Mouse (Mus musculus) right cerebral cortex, postnatal 14 days (tissue): ENCODE measurements around the gene Klkb1.
A peak's percentile ranks its signal among the peaks of the same experiment; 100 is the strongest.
"Not testable (repeated sequence)": the region's sequence is repeated elsewhere in the genome, so short reads cannot be mapped to it uniquely, and the experiment has no call there.

Experiments
- DNase-seq: peaks from one replicate; pipeline ENCODE4 v3.0.0; 2022

The Klkb1 gene

GRCm38 (mm10) chr8:45294687-45295086 is at the start of gene Klkb1:
TSS of gene Klkb1 (minus strand) at chr8:45294859.
- DNase-seq = no peak

DNA sequence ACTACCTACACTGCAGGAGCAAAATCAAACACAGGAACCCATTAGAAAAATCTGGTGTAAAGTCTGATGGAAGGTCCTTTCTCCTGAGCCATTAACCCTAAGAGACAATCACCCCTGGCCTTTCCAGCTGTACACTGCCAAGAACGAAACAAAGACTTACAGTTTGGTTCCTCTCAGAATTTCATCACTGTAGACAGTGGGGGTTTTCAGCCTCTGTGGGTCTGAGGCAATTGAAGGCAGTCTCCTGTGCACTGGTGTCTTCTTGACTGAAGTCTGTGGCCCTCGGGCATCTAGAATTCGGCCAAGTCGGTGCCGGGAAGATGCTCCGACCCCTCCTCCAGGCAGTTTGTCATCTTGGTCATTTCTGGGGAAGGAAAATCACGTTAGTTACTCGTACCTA is 49.6 kb upstream of the Klkb1 start:
- no peak for DNase-seq

DNA sequence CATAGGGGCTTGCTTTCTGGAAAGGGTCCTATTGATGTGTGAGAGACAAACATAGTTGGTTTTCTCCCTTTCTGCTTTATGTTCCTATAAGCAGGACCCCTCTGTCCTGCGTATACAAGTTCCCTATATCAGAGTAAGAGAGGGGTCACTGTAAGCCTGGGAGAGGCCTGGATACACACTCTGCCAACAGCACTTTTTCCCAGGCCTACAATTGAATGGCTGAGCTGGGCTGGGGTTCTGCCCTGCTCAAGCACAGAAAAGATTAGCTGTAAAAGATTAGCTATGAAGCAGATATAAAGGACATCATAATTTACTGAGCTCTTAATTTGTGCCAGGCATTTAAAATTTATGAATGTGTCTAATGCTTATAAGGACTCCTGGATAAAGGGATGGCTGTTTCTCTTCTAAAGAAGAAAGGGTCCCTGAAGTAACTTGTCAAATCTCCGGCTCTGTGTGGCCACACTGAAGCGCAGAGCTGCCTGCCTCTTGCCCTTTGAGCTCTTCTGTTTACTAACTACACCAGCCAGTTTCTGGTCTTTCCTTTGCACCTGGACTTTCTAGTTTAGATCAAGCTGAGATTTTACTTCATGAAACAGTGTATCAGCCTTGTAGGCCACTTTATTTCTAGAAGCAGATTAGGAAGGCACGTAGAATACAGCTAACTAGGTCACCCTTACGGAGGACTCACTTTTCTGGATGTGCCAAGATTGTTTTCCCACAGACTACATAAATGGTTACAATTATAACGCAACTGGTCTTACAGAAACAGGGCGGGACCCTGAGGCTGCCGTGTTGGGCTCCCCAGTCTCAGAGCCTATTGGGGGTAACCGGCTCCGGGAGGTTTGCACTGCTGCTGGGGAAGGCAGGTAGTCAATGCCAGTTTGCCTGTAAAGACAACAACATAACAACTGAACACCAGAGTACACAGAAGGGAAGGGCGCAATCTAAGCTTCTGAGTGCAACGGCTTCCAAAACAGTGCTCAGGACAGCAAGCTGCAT is 47.3 kb upstream of the Klkb1 start:
- DNase-seq = no peak

DNA sequence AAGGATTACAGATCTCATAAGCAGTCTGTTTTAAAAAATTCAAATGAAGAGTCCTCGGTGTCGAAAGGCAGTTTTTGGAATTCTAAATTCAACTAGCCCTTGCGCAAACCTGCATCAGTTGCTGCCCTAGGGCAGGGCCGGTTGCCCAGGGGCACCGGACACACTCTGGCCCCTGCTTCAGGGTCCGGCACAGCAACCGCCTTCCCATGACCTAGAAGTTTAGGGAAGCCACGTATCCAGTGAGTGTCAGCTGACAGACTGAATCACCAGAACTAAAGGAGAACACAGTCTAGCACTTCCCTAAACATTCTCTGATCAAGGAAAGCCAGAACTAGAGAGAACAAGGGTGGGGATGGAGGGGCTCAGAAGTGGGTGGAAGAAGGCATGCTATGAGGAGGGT is 38.8 kb upstream of the Klkb1 start:
- no peak for DNase-seq

DNA sequence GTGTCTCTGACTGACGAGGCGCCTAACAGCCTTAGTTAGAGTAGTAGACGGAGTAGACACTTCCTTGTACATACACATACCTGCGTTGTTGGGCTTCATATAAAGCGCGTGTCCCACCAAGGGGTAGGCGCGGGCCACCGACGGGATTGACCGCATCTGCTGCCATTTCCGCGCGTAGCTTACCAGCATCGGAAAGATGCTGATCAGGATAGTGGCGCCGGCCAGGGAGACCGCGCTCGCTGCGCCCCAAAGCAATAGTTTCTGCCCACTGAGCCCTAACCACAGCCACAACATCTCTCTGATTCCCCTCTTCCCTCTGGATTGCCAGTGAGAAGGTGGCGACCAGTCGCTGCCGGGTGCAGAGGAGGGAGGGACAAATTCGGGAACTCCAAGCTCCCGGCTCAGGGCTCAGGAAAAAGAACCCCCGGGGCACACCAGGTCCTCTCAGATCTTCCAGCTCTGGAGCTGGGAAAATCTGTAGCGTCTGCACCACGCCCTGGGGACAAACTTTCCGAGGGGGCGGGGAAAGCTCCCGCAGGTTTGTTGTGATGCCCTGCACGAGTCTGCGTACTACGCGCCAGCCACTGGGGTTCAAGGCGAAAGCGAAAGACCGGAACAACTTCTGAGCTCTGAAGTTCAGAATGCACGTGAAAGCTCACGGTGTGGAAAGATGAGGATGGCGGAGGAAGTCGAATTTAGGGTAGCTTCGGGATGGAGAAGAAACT is 38.2 kb upstream of the Klkb1 start, which contains the start of gene Cyp4v3:
Gene Cyp4v3 (minus strand): TSS at position 532 of the 725 bp plus-strand sequence.
- DNase-seq = peak; percentile 42

- no peak for DNase-seq
These were observed 36.2 kb upstream of the Klkb1 start for GRCm38 (mm10) chr8:45330856-45331255.

GRCm38 (mm10) chr8:45329206-45329980 is 34.7 kb upstream of the Klkb1 start:
- DNase-seq = no peak

GRCm38 (mm10) chr8:45327076-45327475 is 32.4 kb upstream of the Klkb1 start:
- not testable (repeated sequence) for DNase-seq

DNA sequence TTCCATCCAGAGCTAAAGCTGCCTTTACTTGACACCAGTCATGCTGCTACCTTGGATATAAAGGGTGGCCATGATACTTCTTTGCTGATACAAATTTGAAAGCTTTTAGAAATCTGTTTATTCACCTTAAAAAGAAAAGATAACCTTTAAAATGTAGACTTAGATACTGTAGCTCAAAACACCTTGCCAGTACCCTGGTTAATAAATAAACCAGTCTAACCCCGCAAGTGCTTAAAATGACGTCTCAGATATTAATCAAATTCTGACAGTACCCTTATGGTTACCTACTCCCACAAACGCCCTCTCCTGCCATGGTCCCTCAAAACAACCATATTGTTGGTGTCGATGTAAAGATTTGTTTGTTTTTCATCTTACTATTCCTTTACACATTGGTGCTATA is 29.5 kb upstream of the Klkb1 start:
- no peak for DNase-seq

- DNase-seq = no peak
These were observed 26.7 kb upstream of the Klkb1 start for GRCm38 (mm10) chr8:45321365-45321764.

GRCm38 (mm10) chr8:45320930-45321329 is 26.3 kb upstream of the Klkb1 start:
- DNase-seq = no peak

DNA sequence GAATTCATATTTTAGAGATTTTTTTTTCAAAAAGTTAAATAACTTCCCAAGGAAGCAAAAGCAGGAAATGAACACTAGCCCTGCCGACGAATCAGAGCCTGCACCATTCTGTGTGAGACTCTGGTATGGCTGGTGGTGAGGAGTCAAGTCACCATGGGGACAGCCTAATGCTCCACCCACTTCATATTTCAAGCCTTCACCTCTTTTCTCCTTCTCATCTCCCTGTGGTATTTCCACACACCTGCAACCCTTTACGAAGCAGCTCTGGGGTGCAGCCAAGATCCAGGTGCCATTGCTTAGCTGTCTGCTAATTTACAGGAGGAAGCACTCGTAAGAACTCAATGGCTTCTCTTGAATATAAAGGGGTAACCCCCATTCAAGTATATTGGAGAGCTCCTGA is 16.3 kb upstream of the Klkb1 start:
- DNase-seq = no peak

GRCm38 (mm10) chr8:45308366-45308765 is 13.7 kb upstream of the Klkb1 start, which contains the start of gene Gm45753:
TSS of gene Gm45753 (minus strand) at chr8:45308466.
- no peak for DNase-seq

GRCm38 (mm10) chr8:45305479-45305878 is 10.8 kb upstream of the Klkb1 start:
- no peak for DNase-seq

GRCm38 (mm10) chr8:45304354-45304753 is 9.7 kb upstream of the Klkb1 start:
- no peak for DNase-seq

DNA sequence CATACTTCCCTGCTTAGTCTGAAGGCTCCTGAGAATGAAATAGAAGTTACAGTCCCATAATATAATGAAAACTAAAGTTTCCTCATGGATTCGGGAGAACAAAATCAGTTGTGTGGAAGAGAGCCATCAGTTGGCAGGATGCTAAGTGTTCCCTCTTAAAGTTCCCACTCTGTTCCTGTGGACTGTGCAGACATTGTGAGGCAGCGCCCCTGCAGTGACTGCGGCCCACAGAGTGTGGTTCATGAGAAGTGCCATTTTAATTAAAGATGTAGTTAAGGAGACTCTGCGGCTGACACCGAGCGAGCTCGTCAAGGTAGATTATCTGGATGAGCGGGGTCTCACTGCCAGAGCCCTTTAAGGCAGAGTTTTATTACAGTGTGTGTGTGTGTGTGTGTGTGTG is 7.7 kb upstream of the Klkb1 start:
- DNase-seq = no peak

DNA sequence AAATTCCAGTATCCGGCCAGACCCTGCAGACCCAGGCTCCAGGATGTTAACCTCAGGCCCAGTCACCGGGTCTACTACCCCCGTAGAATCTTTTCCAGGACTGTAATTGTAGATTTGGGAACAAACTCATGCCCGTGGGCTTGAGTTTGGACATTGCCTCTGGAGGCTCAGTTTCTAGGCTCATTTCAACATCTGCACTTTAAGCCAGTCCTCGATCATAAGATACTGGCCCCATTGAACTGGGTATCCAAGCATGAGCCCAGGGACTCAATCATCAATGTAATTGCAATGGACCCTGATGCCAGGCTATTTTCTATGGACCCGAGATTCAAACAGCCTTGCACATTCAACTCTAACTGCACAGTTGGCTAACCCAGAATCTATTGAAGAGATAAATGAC is 617 bp upstream of the Klkb1 start:
- DNase-seq = no peak

GRCm38 (mm10) chr8:45291790-45292189 is 2.9 kb downstream of the Klkb1 start:
- DNase-seq = peak; percentile 21

GRCm38 (mm10) chr8:45281630-45282029 is 13.0 kb downstream of the Klkb1 start:
- DNase-seq = no peak

DNA sequence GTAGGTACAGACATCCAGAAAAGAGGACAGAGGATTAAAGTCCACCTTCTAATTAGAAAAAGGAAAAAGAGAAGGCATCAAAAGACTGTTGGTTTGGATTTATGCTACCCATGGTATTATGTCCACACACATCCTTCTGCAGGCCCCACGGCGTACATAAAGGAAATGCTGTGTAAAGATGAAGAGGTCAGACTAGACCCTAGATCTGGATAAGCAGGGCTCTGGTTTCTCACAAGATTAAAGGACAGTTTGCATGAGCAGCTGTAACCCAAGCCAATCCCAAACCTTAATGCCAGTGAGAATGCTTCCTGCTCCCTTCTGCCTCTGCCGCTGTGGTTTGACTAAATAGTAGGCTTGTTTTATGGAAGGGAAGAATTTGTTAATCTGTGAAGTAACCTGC is 17.2 kb downstream of the Klkb1 start:
- DNase-seq = no peak

- no peak for DNase-seq
These were observed 20.3 kb downstream of the Klkb1 start for GRCm38 (mm10) chr8:45274317-45274716.

DNA sequence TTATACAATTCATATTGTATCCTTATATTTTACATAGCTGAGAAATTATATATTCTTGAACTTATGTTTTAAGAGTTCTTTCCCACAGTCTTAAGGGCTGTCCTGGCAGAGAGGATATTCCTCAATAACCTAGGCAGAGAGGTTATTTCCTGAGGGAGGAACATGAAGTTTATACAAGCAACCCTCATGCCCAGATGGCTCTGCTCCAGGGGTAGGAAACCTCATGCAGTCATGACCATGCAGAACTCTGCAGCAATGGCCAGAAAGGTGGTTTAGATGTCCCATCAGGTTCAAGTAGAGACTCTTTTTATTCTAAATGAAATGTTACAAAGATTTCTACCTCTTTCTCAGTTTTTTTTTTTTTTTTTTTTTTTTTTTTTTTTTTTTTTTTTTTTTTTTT is 25.6 kb downstream of the Klkb1 start:
- DNase-seq = no peak

DNA sequence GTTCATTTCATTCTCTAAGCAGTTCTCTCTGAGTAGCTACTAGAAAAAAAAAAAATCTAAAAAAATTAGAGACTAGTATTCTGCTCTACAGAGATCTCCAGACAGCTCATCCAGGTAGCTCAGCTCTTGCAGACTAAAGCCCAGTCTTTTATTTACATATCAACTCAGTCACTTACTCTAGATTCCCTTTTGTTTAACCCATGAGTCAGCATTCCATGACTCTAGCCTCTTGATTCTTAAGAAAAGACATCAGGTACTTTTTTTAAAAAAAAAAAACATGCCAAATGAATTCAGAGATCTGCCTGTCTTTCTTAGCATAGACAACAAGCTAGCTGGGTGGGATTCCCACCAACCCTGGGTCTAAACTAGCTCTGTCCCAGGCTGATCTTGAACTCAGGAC is 26.2 kb downstream of the Klkb1 start:
- no peak for DNase-seq
